Mouse (Mus musculus) embryonic fibroblast, embryonic 13.5 days (primary cell): ENCODE measurements around the gene Lct. TPM values are rescaled to one million over a fixed set of nuclear protein-coding genes. Genes with fewer than 3 reads are reported as not detected.
"Not testable (repeated sequence)": the region's sequence is repeated elsewhere in the genome, so short reads cannot be mapped to it uniquely, and the experiment has no call there.

ENCODE experiments used
- H3K27ac ChIP-seq: 2 replicates; pipeline ENCODE4 v1.5.1; 2012; ENCODE audit warnings: low read length, control low read depth, inconsistent platforms; ENCODE audit not compliant: insufficient read depth
- H3K4me1 ChIP-seq: 2 replicates; pipeline ENCODE4 v1.6.1; 2011; ENCODE audit warnings: low read length; ENCODE audit not compliant: control insufficient read depth, insufficient read depth
- H3K4me3 ChIP-seq: 2 replicates; pipeline ENCODE4 v1.5.1; 2011; ENCODE audit warnings: mild to moderate bottlenecking, control low read depth, low read length; ENCODE audit not compliant: insufficient read depth
- CTCF ChIP-seq: IDR thresholded peaks from 2 replicates; pipeline ENCODE4 v1.5.1; 2011; ENCODE audit warnings: mild to moderate bottlenecking, control low read depth, low read length, moderate library complexity, borderline replicate concordance; ENCODE audit not compliant: insufficient read depth
- POLR2A ChIP-seq: IDR thresholded peaks from 2 replicates; pipeline ENCODE4 v1.6.1; 2011; ENCODE audit warnings: low read depth, mild to moderate bottlenecking, control low read depth, low read length, moderate library complexity
- polyA plus RNA-seq: library from polyadenylated mRNA; stranded (reverse); fragments of >200 nt; gene quantifications from 2 replicates; pipeline ENCODE4 v1.2.4, GENCODE M21; 2011; ENCODE audit warnings: low read depth; ENCODE audit not compliant: missing spikeins, insufficient read length

Lct gene
- polyA plus RNA-seq, 1 experiment: not detected

DNA sequence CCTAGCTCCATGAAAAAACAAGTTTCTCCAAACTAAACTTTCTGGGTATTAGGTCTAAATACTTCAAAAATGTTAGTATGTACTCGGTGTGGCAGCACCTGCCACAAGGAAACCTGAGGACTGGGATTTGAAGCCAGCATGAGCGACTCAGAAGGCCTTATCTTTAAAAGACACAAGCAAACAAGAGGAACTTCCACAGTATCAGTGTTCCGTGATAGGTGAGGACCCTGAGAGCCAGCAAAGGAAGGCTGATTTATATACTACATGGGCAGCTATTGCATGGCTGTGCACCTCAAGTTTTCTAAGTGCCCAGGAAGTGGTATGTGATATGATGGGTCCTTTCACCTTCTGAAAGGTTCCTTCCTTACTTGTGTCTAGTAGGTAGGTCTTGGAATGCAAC is 25.0 kb upstream of the Lct start:
- TF ChIP-seq CTCF (no peak), POLR2A (no peak)
- H3K4me3 ChIP-seq: no peak overlapping the region
- H3K4me1 ChIP-seq: no peaks in the 10 kb centered on the region
- H3K27ac ChIP-seq: no peak overlapping the region

- no peak for TF ChIP-seq POLR2A
- no peak for TF ChIP-seq CTCF
- Histone ChIP-seq H3K4me3 (no peak overlapping the region), H3K4me1 (no peaks in the 10 kb centered on the region), H3K27ac (no peak overlapping the region)
These were observed 16.1 kb upstream of the Lct start for GRCm38 (mm10) chr1:128344232-128344631.

DNA sequence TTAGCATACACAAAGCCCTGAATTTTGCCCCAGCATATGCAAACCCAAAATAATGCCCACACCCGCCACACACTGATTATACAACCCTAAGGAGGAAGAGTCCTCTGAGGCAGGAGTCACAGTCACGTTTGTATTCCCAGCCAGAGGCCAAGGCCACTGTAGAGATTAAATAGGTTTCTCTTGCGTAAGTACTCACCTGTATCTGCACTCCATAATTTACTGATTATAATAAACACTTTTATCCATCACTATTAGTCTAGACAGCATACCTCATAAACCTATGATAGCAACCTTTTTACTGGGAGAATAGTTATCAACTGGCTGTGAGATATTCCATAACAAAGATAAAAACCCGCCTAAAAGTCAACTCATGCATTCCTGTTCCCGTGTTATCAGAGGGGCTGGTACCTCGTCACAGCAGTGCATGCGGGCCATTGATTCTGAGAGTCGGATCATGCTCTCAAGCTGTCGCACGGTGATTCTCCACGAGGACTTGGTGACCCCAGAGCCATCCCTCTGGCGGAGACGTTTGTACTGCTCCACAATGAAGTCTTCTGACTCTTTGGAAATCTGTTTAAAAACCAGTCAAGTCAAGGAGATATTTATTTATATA is 9.7 kb upstream of the Lct start:
- TF ChIP-seq POLR2A (no peak), CTCF (no peak)
- no peak overlapping the region for H3K27ac ChIP-seq
- H3K4me3 ChIP-seq: no peak overlapping the region
- H3K4me1 ChIP-seq: no peaks in the 10 kb centered on the region

DNA sequence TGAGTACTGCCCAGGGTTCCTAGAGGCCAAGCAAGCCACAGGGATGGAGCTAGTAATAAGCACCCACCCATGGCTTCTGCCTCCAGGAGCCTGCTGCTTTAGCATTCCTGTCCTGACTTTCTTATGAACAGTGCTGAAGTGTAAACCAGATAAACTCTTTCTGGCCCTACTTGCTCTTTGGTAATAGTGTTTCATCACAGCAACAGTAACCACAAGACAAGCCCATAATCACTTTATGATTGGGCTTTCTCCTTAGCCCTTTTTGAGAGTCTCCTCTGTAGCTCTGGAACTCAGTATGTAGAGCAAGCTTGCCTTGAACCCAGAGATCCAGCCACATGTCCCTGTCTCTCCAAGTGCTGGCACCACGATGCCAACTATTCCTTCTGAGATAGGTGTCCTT is 2.2 kb upstream of the Lct start:
- Histone ChIP-seq H3K4me1 (no peaks in the 10 kb centered on the region), H3K4me3 (no peak overlapping the region), H3K27ac (no peak overlapping the region)
- TF ChIP-seq POLR2A (no peak), CTCF (no peak)

- H3K4me3 ChIP-seq: no peak overlapping the region
- TF ChIP-seq POLR2A: no peak
- TF ChIP-seq CTCF: no peak
- no peaks in the 10 kb centered on the region for H3K4me1 ChIP-seq
- no peak overlapping the region for H3K27ac ChIP-seq
These were observed 953 bp downstream of the Lct start for GRCm38 (mm10) chr1:128327165-128327564.

GRCm38 (mm10) chr1:128324776-128325175 is 3.3 kb downstream of the Lct start:
- Histone ChIP-seq H3K4me1 (no peaks in the 10 kb centered on the region), H3K4me3 (no peak overlapping the region), H3K27ac (no peak overlapping the region)
- TF ChIP-seq POLR2A (no peak), CTCF (no peak)

GRCm38 (mm10) chr1:128323026-128323643 is 5.0 kb downstream of the Lct start:
- TF ChIP-seq POLR2A (no peak), CTCF (no peak)
- H3K27ac ChIP-seq: no peak overlapping the region
- H3K4me3 ChIP-seq: no peak overlapping the region
- H3K4me1 ChIP-seq: no peaks in the 10 kb centered on the region

GRCm38 (mm10) chr1:128319266-128319665 is 8.9 kb downstream of the Lct start:
- H3K4me1 ChIP-seq, H3K4me3 ChIP-seq, H3K27ac ChIP-seq: not testable (repeated sequence)

GRCm38 (mm10) chr1:128314665-128315064 is 13.5 kb downstream of the Lct start:
- TF ChIP-seq CTCF: no peak
- no peak for TF ChIP-seq POLR2A

GRCm38 (mm10) chr1:128309043-128309442 is 19.1 kb downstream of the Lct start:
- no peak overlapping the region for H3K4me3 ChIP-seq
- no peak overlapping the region for H3K27ac ChIP-seq
- H3K4me1 ChIP-seq: no peaks in the 10 kb centered on the region
- TF ChIP-seq POLR2A (no peak), CTCF (no peak)

More at GRCm38 (mm10) chr1:128314665-128315064, 13.5 kb downstream of the Lct start:
- Histone ChIP-seq H3K27ac (no peak overlapping the region), H3K4me3 (no peak overlapping the region), H3K4me1 (no peaks in the 10 kb centered on the region)
